Mouse (Mus musculus): ENCODE data around the gene Gstt2. TPM values are rescaled to one million over a fixed set of nuclear protein-coding genes. Genes with fewer than 3 reads are reported as not detected.
A peak's percentile ranks its signal among the peaks of the same experiment; 100 is the strongest.

The Gstt2 gene
- polyA plus RNA-seq, 1 experiment: 1.4 TPM

DNA sequence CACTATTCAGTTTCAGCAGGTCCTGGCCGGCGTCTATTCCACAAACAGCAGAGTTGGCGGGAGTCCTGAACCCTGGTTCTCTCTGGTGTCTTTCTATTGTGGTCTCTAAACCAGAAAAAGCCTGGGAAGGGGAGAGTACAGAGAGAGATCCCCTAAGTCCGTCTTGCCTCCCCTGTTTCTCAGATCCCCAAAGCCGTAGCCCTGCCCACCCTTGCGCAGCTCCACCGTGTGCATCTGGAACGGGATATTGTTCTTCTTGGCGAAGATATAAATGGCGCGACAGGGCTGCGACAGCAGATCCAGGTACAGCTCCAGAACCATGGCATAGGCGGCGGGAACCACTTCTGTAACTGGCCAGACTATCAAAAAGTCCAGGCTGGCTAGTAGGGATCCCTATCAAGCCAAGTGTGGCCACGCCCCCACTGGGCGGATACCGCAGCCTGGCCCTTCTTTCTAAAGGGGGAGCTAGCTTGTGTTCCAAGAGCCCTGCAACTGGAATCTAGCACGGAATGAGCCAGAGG lies 39.0 kb downstream of the Gstt2 start, which contains the start of gene Gstt1:
TSS of gene Gstt1 (minus strand) at position 409 of the 521 bp plus-strand sequence.
- no peaks in the 10 kb centered on the region for H3K36me3 ChIP-seq (ENCODE audit: control insufficient read depth, insufficient read depth)
- peak within 1 kb of the TSS; percentile 91 for H3K4me2 ChIP-seq (ENCODE audit: low read depth)
- peak within 1 kb of the TSS; percentile 21 for H3K4me3 ChIP-seq
- no peak within 1 kb of the TSS for H3ac ChIP-seq (ENCODE audit: control insufficient read depth, insufficient read length)
- no peak for TF ChIP-seq TCF3 (IDR thresholded peaks at IDR 0.05; ENCODE audit: insufficient read length, low read depth)
- no peak for TF ChIP-seq MYOD1 (IDR thresholded peaks at IDR 0.05; ENCODE audit: control insufficient read depth in 1 of 3, insufficient read length in 2 of 3, low read depth in 2 of 3)
- no peak for TF ChIP-seq E2F4 (IDR thresholded peaks at IDR 0.05; ENCODE audit: insufficient read depth)
- TF ChIP-seq CEBPB (IDR thresholded peaks at IDR 0.05; ENCODE audit: insufficient read depth, poor library complexity, severe bottlenecking): no peak
- no peak for TF ChIP-seq MAX (IDR thresholded peaks at IDR 0.05; ENCODE audit: low read depth)
- TF ChIP-seq POLR2A (IDR thresholded peaks at IDR 0.05; ENCODE audit: insufficient read length, low read depth): no peak
- TF ChIP-seq USF1 (IDR thresholded peaks at IDR 0.05; ENCODE audit: low read depth): no peak
- TF ChIP-seq REST (IDR thresholded peaks at IDR 0.05; ENCODE audit: insufficient read depth, insufficient read length): no peak
- TF ChIP-seq MYOG (IDR thresholded peaks at IDR 0.05; ENCODE audit: control insufficient read depth in 1 of 3, insufficient read depth in 1 of 3, insufficient read length in 2 of 3, low read depth in 2 of 3): no peak
- no peak for TF ChIP-seq SRF (IDR thresholded peaks at IDR 0.05; ENCODE audit: control insufficient read depth, insufficient read length, low read depth)
- H3K79me2 ChIP-seq (ENCODE audit: control insufficient read depth, insufficient read depth): no peaks in the 10 kb centered on the region
- peaks cover 14% of the 10 kb centered on the region for H3K27me3 ChIP-seq (ENCODE audit: control insufficient read depth, insufficient read depth, insufficient read length)

DNA sequence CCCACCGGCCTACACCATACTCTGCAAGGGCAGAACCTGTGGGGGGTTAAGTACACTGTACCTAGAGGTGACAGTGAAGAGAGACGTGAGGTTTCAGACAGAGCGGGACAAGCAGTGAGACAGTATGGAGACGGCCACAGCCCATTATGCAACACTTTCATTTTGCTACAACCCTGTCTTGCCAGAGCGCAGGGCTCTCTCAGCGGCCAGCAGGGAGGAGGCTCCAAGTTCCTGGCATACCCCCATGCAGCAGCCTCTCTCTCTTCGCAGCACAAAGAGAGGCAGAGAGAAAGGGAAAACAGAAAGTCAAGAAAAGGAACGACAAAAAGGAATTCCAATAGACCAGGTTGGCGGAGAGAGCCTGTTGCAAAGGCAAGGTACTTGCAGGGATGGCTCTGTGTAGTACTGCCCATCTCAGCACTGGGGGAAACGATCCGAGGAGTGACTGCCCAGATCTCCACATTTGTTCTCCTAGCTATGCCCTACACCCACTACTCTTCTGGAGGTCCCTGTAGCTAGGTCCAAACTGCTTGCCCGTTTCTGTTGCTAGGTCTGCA lies 39.5 kb downstream of the Gstt2 start:
- peaks cover 14% of the 10 kb centered on the region for H3K27me3 ChIP-seq (ENCODE audit: control insufficient read depth, insufficient read depth, insufficient read length)
- TF ChIP-seq POLR2AphosphoS2 (IDR thresholded peaks at IDR 0.05; ENCODE audit: insufficient read length, low read depth) (no peak), USF1 (IDR thresholded peaks at IDR 0.05; ENCODE audit: low read depth) (no peak), REST (IDR thresholded peaks at IDR 0.05; ENCODE audit: insufficient read depth, insufficient read length) (no peak), MYOG (IDR thresholded peaks at IDR 0.05; ENCODE audit: control insufficient read depth in 1 of 3, insufficient read depth in 1 of 3, insufficient read length in 2 of 3, low read depth in 2 of 3) (no peak), CEBPB (IDR thresholded peaks at IDR 0.05; ENCODE audit: insufficient read depth, poor library complexity, severe bottlenecking) (peak; percentile 23; the same call in 1 of the 2 replicates), TCF12 (IDR thresholded peaks at IDR 0.05; ENCODE audit: insufficient read depth, poor library complexity, severe bottlenecking) (no peak), TCF3 (IDR thresholded peaks at IDR 0.05; ENCODE audit: insufficient read length, low read depth) (no peak)

DNA sequence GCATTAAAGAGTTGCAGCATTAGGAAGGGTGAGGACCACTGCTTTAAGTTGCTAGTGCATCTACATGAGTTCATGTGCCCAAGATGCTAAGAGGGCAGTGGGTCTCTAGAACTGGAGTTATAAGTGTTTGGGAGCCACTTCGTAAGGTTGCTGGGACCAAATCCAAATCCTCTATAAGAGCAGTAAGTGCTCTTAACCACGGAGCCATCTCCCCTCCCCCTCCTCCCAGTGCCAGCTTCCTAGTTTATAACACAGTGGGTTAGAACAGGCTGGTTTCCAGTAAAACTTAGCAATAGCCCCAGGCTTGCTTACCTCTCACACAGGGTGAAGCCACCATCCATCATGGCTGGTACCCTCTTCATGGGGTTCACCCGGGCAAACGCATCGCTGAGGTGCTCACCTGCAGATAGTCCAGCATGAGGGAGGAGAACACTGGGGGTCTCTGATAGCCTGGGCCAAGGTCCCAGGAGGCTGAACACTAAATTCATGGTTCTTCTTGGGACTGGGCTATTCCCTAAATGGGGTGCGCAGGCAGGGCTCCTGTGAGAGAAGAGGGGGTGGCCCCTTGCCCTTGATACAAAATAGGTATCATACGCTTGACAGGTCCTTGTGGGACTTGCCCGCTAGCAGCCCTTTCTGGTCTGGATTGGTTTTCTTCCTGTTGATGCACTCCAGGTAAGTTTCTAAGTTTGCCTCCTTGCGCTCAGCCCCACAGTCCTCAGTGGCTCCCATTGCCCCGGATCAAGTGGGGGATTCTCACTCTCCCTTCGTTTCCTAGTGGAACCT lies 40.3 kb downstream of the Gstt2 start:
- Histone ChIP-seq H3K79me2 (ENCODE audit: control insufficient read depth, insufficient read depth) (no peaks in the 10 kb centered on the region), H3K4me2 (ENCODE audit: low read depth) (no peak overlapping the region), H3K36me3 (ENCODE audit: control insufficient read depth, insufficient read depth) (no peaks in the 10 kb centered on the region), H3K27me3 (ENCODE audit: control insufficient read depth, insufficient read depth, insufficient read length) (peaks cover 14% of the 10 kb centered on the region), H3K4me3 (peak overlapping the region; percentile 21), H3ac (ENCODE audit: control insufficient read depth, insufficient read length) (no peak overlapping the region)
- no peak for TF ChIP-seq TCF3 (IDR thresholded peaks at IDR 0.05; ENCODE audit: insufficient read length, low read depth)
- no peak for TF ChIP-seq TCF12 (IDR thresholded peaks at IDR 0.05; ENCODE audit: insufficient read depth, poor library complexity, severe bottlenecking)
- TF ChIP-seq MYOD1 (IDR thresholded peaks at IDR 0.05; ENCODE audit: control insufficient read depth in 1 of 3, insufficient read length in 2 of 3, low read depth in 2 of 3): no peak
- no peak for TF ChIP-seq E2F4 (IDR thresholded peaks at IDR 0.05; ENCODE audit: insufficient read depth)
- no peak for TF ChIP-seq SRF (IDR thresholded peaks at IDR 0.05; ENCODE audit: control insufficient read depth, insufficient read length, low read depth)
- no peak for TF ChIP-seq USF1 (IDR thresholded peaks at IDR 0.05; ENCODE audit: low read depth)

More for the DNA sequence above, 39.5 kb downstream of the Gstt2 start:
- Histone ChIP-seq H3K79me2 (ENCODE audit: control insufficient read depth, insufficient read depth) (no peaks in the 10 kb centered on the region), H3K4me3 (peak overlapping the region; percentile 21), H3ac (ENCODE audit: control insufficient read depth, insufficient read length) (no peak overlapping the region), H3K4me2 (ENCODE audit: low read depth) (peak overlapping the region; percentile 91), H3K36me3 (ENCODE audit: control insufficient read depth, insufficient read depth) (no peaks in the 10 kb centered on the region)

DNA sequence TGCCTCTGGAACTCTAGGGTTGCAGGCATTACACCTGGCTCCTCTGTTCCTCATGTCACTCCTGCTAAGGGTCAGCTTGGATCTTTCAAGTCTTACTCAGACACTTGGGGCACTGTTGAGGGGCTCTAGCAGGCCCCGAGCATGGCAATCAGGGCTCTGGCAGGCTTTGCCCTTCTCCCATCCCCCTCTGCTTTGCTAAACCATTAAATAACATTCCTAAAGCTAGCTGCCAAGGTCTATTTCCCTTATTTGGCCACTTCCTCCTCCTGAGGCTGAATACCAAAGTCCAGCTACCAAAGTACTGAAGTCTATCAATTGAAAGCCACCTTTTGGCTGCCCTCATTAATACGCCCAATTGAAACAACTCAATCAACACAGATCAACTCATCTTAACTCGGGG lies 42.3 kb downstream of the Gstt2 start:
- Histone ChIP-seq H3K4me3 (no peak overlapping the region), H3K4me2 (ENCODE audit: low read depth) (no peak overlapping the region)

DNA sequence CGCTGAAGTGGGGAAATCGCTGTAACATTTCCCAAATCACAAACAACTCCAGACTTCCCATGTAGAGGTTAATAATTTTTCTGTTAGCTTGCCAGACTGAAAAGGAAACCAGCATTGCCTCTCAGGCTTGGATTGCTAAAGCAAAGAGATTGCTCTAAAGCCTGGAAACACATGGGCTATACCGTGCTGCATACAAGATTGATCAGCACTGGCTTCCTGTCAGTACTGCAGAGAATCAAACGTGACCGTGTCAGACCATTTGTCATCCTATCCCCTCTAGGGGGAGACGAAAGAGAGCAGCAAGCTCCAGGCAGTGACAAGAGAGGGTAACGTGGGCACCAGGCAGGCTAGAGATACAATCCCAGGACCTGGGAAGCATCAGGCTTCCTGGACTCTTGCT lies 46.5 kb downstream of the Gstt2 start:
- Histone ChIP-seq H3K27me3 (ENCODE audit: control insufficient read depth, insufficient read depth, insufficient read length) (no peaks in the 10 kb centered on the region), H3K4me2 (ENCODE audit: low read depth) (peak overlapping the region; percentile 2), H3K36me3 (ENCODE audit: control insufficient read depth, insufficient read depth) (no peaks in the 10 kb centered on the region), H3ac (ENCODE audit: control insufficient read depth, insufficient read length) (no peak overlapping the region), H3K79me2 (ENCODE audit: control insufficient read depth, insufficient read depth) (no peaks in the 10 kb centered on the region), H3K4me3 (no peak overlapping the region)
- TF ChIP-seq MYOG (IDR thresholded peaks at IDR 0.05; ENCODE audit: control insufficient read depth in 1 of 3, insufficient read depth in 1 of 3, insufficient read length in 2 of 3, low read depth in 2 of 3) (no peak), CEBPB (IDR thresholded peaks at IDR 0.05; ENCODE audit: insufficient read depth, poor library complexity, severe bottlenecking) (no peak), E2F4 (IDR thresholded peaks at IDR 0.05; ENCODE audit: insufficient read depth) (no peak), SRF (IDR thresholded peaks at IDR 0.05; ENCODE audit: control insufficient read depth, insufficient read length, low read depth) (no peak), MYOD1 (IDR thresholded peaks at IDR 0.05; ENCODE audit: control insufficient read depth in 1 of 3, insufficient read length in 2 of 3, low read depth in 2 of 3) (no peak), POLR2A (IDR thresholded peaks at IDR 0.05; ENCODE audit: insufficient read length, low read depth) (no peak), TCF12 (IDR thresholded peaks at IDR 0.05; ENCODE audit: insufficient read depth, poor library complexity, severe bottlenecking) (no peak), MAX (IDR thresholded peaks at IDR 0.05; ENCODE audit: low read depth) (no peak), USF1 (IDR thresholded peaks at IDR 0.05; ENCODE audit: low read depth) (no peak), POLR2AphosphoS2 (IDR thresholded peaks at IDR 0.05; ENCODE audit: insufficient read length, low read depth) (no peak), TCF3 (IDR thresholded peaks at IDR 0.05; ENCODE audit: insufficient read length, low read depth) (no peak), REST (IDR thresholded peaks at IDR 0.05; ENCODE audit: insufficient read depth, insufficient read length) (no peak)

More for the DNA sequence above, 42.3 kb downstream of the Gstt2 start:
- H3ac ChIP-seq (ENCODE audit: control insufficient read depth, insufficient read length): no peak overlapping the region
- H3K36me3 ChIP-seq (ENCODE audit: control insufficient read depth, insufficient read depth): no peaks in the 10 kb centered on the region
- peaks cover 4% of the 10 kb centered on the region for H3K27me3 ChIP-seq (ENCODE audit: control insufficient read depth, insufficient read depth, insufficient read length)
- TF ChIP-seq SRF (IDR thresholded peaks at IDR 0.05; ENCODE audit: control insufficient read depth, insufficient read length, low read depth) (peak; percentile 82), USF1 (IDR thresholded peaks at IDR 0.05; ENCODE audit: low read depth) (no peak)
- no peaks in the 10 kb centered on the region for H3K79me2 ChIP-seq (ENCODE audit: control insufficient read depth, insufficient read depth)
